Mouse (Mus musculus) adrenal gland, postnatal 0 days (tissue): Measurements from ENCODE around the gene Sgtb. TPM values are rescaled to one million over a fixed set of nuclear protein-coding genes. Genes with fewer than 3 reads are reported as not detected.

Source experiments
- polyA plus RNA-seq: library from polyadenylated mRNA; unstranded; fragments of >200 nt; fragmentation: Nextera tagmentation; extraction: Ambion mirVana; gene quantifications from 2 replicates; pipeline ENCODE4 v1.2.1, GENCODE M21; 2015

Gene Sgtb
- 5.9 and 8.4 TPM in 2 replicates for polyA plus RNA-seq

DNA sequence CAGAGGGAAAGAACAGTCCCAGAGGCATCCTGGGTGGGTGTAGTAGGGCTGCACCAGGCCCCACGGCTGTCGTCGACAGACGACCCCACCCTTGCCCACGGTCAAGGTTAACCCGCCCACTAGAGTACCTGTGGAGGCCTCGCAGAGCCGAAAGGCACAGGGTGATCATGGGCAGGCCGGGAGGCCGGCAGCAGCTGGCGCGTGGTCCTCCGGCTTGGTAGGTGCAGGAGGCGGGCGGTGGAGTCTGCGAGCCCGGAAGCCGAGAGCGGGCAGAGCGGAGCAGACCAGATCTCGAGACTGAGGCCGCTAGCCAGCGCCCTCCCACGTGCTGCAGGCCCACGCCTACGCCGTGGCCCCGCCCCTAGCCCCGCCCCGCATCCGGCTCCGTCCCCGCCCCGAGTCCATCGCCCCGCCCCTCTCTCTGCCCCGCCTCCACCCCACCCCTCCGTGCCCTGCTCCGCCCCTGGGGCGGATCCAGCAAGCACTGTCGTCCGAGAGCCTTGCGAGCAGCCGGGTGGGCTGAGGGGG is at the start of gene Sgtb, which contains the start of gene Nln:
Sgtb (plus strand) TSS at position 454 of the 528 bp plus-strand sequence.
Nln (minus strand) TSS at position 327 of the 528 bp plus-strand sequence.

GRCm38 (mm10) chr13:104177796-104178649 is 68.5 kb downstream of the Sgtb start, which contains the start of gene Trappc13:
TSS of gene Trappc13 (minus strand) at chr13:104178469.

DNA sequence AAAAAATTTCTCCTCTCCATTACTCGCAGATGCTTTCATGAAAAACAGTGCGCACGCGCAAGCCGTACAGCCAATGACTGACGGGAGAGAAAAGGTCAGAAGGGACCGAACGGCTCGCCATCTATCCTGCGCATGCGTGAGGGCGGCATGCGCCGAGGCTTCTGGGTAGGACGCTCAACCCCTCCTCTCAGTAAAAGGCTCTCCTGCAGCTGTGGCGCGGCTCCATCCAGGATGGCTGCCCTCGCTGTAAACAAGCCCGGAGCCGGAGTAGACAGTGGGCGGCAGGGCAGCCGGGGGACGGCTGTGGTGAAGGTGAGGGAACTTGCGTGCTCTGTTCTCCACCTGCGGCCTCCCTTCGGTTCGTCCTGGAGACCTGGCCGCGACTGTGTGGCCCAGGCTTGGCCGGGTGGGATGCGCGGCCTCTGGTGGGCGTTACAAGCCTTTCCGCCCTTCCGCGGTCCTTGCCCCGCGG is 69.1 kb downstream of the Sgtb start, which contains the start of gene Trim23:
Trim23 (plus strand) TSS at position 148 of the 472 bp plus-strand sequence.

Other genes starting within 250 kb of the Sgtb start
- gene Erbin, start 189.2 kb upstream of the Sgtb start, polyA plus RNA-seq, result 13.4 and 15.5 TPM in 2 replicates
- 16.2 and 16.8 TPM in 2 replicates for gene Nln, start 127 bp upstream of the Sgtb start, polyA plus RNA-seq
- 38.0 and 59.8 TPM in 2 replicates for gene Trappc13, start 68.7 kb downstream of the Sgtb start, polyA plus RNA-seq
- gene Trim23, start 69.1 kb downstream of the Sgtb start, polyA plus RNA-seq, result 17.3 and 18.2 TPM in 2 replicates
- 39.9 and 67.0 TPM in 2 replicates for gene Cenpk, start 118.9 kb downstream of the Sgtb start, polyA plus RNA-seq
- gene Ppwd1, start 119.1 kb downstream of the Sgtb start, polyA plus RNA-seq, result 8.5 and 9.7 TPM in 2 replicates
- gene Adamts6, start 178.1 kb downstream of the Sgtb start, polyA plus RNA-seq, result 1.6 and 1.7 TPM in 2 replicates